In genomic region chr12:97888801-97889455, GRCm38 (mm10) we compare ENCODE assay signal across 10 mouse cellular contexts.
DNase-seq lines count a peak whose midpoint lies in the region; ATAC-seq lines count a peak whose summit lies in the region.
"Had no signal": no experiment of that assay in that cellular context is flagged by ENCODE, and none has a peak within 500 bp of the region (broad histone marks: within the 10 kb centered on the region; RNA-seq: fewer than 3 reads in every experiment).

No protein-coding gene starts in this region.

- no peaks in the 10 kb centered on the region for H3K27me3 ChIP-seq in kidney, embryonic 14.5 days (ENCODE audit: control insufficient read depth, insufficient read depth, low read length)
- H3K27me3 ChIP-seq in embryonic facial prominence, embryonic 10.5 days (replicated peaks; ENCODE audit: low read depth, poor library complexity, severe bottlenecking), result 0 out of 2 replicates have a peak, but pooled peaks cover 3% of the 10 kb centered on the region
- no peaks in the 10 kb centered on the region for H3K27me3 ChIP-seq in hindbrain, embryonic 11.5 days (ENCODE audit: control insufficient read depth, insufficient read depth, low read length)
- H3K27me3 ChIP-seq in midbrain, embryonic 16.5 days (ENCODE audit: control insufficient read depth, insufficient read depth, low read depth, low read length), result no peaks in the 10 kb centered on the region

- no peak overlapping the region for H3K27ac ChIP-seq in kidney, embryonic 14.5 days (ENCODE audit: low read depth, low read length)
- no peak overlapping the region for H3K27ac ChIP-seq in embryonic facial prominence, embryonic 10.5 days (replicated peaks)
- H3K27ac ChIP-seq in hindbrain, embryonic 11.5 days (ENCODE audit: low read depth, low read length), result no peak overlapping the region
- H3K27ac ChIP-seq in midbrain, embryonic 16.5 days (ENCODE audit: low read length), result peak overlapping the region; percentile 5; the same call in 1 of the 2 replicates

- H3K36me3 ChIP-seq in kidney, embryonic 14.5 days (ENCODE audit: control insufficient read depth, insufficient read depth, low read length), result no peaks in the 10 kb centered on the region
- no peaks in the 10 kb centered on the region for H3K36me3 ChIP-seq in embryonic facial prominence, embryonic 10.5 days (replicated peaks)
- H3K36me3 ChIP-seq in hindbrain, embryonic 11.5 days (ENCODE audit: control insufficient read depth, insufficient read depth, low read length), result no peaks in the 10 kb centered on the region
- no peaks in the 10 kb centered on the region for H3K36me3 ChIP-seq in midbrain, embryonic 16.5 days (ENCODE audit: control insufficient read depth, insufficient read depth, low read length)

- H3K9ac ChIP-seq in kidney, embryonic 14.5 days (ENCODE audit: low read depth, low read length), result no peak overlapping the region
- H3K9ac ChIP-seq in hindbrain, embryonic 11.5 days (ENCODE audit: low read depth, low read length), result no peak overlapping the region
- H3K9ac ChIP-seq in midbrain, embryonic 16.5 days (ENCODE audit: low read depth, low read length), result no peak overlapping the region

- WGBS in kidney, embryonic 14.5 days, result 8% methylated on average over 12 of the region's 12 CpGs
- 22% methylated on average over 12 of the region's 12 CpGs for WGBS in embryonic facial prominence, embryonic 10.5 days
- WGBS in hindbrain, embryonic 11.5 days, result 33% methylated on average over 12 of the region's 12 CpGs
- WGBS in midbrain, embryonic 16.5 days, result 3% methylated on average over 12 of the region's 12 CpGs

- H3K9me3 ChIP-seq in kidney, embryonic 14.5 days (ENCODE audit: control insufficient read depth, low read length), result no peaks in the 10 kb centered on the region
- no peaks in the 10 kb centered on the region for H3K9me3 ChIP-seq in embryonic facial prominence, embryonic 10.5 days
- no peaks in the 10 kb centered on the region for H3K9me3 ChIP-seq in hindbrain, embryonic 11.5 days (ENCODE audit: control insufficient read depth, low read length)
- no peaks in the 10 kb centered on the region for H3K9me3 ChIP-seq in midbrain, embryonic 16.5 days (replicated peaks; ENCODE audit: control insufficient read depth, low read length, poor library complexity, severe bottlenecking)

- no peak for DNase-seq in kidney, postnatal 36 days
- DNase-seq in embryonic facial prominence, embryonic 10.5 days (ENCODE audit: low spot score), result peak; percentile 8
- peak; percentile 7 for DNase-seq in hindbrain, embryonic 11.5 days (ENCODE audit: low spot score)
- DNase-seq in adipocyte (ENCODE audit: low spot score), result no peak
- no peak for DNase-seq in thymus, postnatal 14 days
- no peak for DNase-seq in cerebellum, adult 11-12 months
- DNase-seq: kidney, adult 18-20 months; thymus, postnatal 36 days had no signal

- H3K4me3 ChIP-seq in kidney, embryonic 14.5 days (ENCODE audit: low read length), result no peak overlapping the region
- H3K4me3 ChIP-seq in embryonic facial prominence, embryonic 10.5 days, result peak overlapping the region; percentile 4
- H3K4me3 ChIP-seq in hindbrain, embryonic 11.5 days (ENCODE audit: low read depth, low read length), result no peak overlapping the region
- H3K4me3 ChIP-seq in midbrain, embryonic 16.5 days (ENCODE audit: low read depth, low read length), result peak overlapping the region; percentile 7; the same call in 1 of the 2 replicates

- H3K4me1 ChIP-seq in kidney, embryonic 14.5 days (ENCODE audit: control insufficient read depth, insufficient read depth, low read length), result 0 out of 2 replicates have a peak, but pooled peaks cover 13% of the 10 kb centered on the region
- H3K4me1 ChIP-seq in embryonic facial prominence, embryonic 10.5 days, result peaks cover 19% of the 10 kb centered on the region
- H3K4me1 ChIP-seq in hindbrain, embryonic 11.5 days (replicated peaks; ENCODE audit: control insufficient read depth, insufficient read depth, low read length), result no peaks in the 10 kb centered on the region
- peaks cover 14% of the 10 kb centered on the region for H3K4me1 ChIP-seq in midbrain, embryonic 16.5 days (ENCODE audit: control insufficient read depth, insufficient read depth, low read length)

- peak overlapping the region; percentile 30 for H3K4me2 ChIP-seq in kidney, embryonic 14.5 days (replicated peaks; ENCODE audit: low read depth, low read length)
- H3K4me2 ChIP-seq in hindbrain, embryonic 11.5 days (replicated peaks; ENCODE audit: low read depth, low read length), result no peak overlapping the region
- H3K4me2 ChIP-seq in midbrain, embryonic 16.5 days (ENCODE audit: low read length), result peak overlapping the region; percentile 24

- no peak for ATAC-seq in kidney, embryonic 14.5 days (ENCODE audit: low FRiP score, low TSS enrichment)
- ATAC-seq in hindbrain, embryonic 11.5 days (ENCODE audit: low FRiP score), result 0 out of 2 replicates have a peak, but pooled peaks have one; percentile 19
- peak; percentile 74 for ATAC-seq in midbrain, embryonic 16.5 days

Comparison
In these comparisons a context has a peak if more than half of its experiments do, and no peak if none do; other contexts are left out.
1. H3K4me3 ChIP-seq: peak in embryonic facial prominence, embryonic 10.5 days (single experiment) and midbrain, embryonic 16.5 days (single experiment); none in kidney, embryonic 14.5 days (single experiment) and hindbrain, embryonic 11.5 days (single experiment).
2. DNase-seq: peak in embryonic facial prominence, embryonic 10.5 days (single experiment) and hindbrain, embryonic 11.5 days (single experiment); none in kidney, postnatal 36 days (0 of 2), adipocyte (single experiment), thymus, postnatal 14 days (single experiment) and cerebellum, adult 11-12 months (single experiment).